Mouse (Mus musculus) cerebellum, postnatal 14 days (tissue): ENCODE results near the gene Gnrhr.

Experiments used
- DNase-seq, 2 experiments: peaks; one replicate each; pipeline ENCODE4 v3.0.0; 2021; ENCODE audit warnings: mixed read lengths in 2 of 2

Gnrhr gene

GRCm38 (mm10) chr5:86197801-86198200 lies at the start of gene Gnrhr:
TSS of gene Gnrhr (minus strand) at chr5:86197901.
- no peak for DNase-seq

DNA sequence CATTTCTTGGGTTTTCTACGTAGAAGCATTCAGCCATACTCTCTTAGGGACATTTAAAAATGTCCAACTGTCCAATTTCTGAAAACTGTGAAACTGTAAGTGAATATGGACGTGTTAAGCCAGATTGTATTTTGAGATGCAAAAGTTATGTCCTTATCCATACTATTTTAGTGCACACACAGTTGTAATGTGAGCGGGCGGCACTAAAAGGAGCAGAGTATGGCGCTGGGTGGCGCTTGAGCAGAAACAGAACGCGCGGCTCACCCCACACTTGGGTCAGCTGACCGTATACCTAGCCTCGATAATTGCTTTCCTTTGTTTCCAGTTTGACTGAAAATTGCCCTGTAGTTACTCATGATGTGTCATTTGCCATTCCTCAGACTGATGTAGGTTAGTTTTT lies 48.9 kb upstream of the Gnrhr start:
- no peak for DNase-seq

- no peak for DNase-seq
Observed at GRCm38 (mm10) chr5:86244880-86245279, 47.2 kb upstream of the Gnrhr start.

GRCm38 (mm10) chr5:86244275-86244674 lies 46.6 kb upstream of the Gnrhr start:
- DNase-seq, result no peak

- DNase-seq, result no peak
Observed at GRCm38 (mm10) chr5:86227156-86227853, 29.6 kb upstream of the Gnrhr start.

- DNase-seq, result peak in 1 of 2 experiments; percentile 58
Observed at GRCm38 (mm10) chr5:86191356-86191755, 6.3 kb downstream of the Gnrhr start.

DNA sequence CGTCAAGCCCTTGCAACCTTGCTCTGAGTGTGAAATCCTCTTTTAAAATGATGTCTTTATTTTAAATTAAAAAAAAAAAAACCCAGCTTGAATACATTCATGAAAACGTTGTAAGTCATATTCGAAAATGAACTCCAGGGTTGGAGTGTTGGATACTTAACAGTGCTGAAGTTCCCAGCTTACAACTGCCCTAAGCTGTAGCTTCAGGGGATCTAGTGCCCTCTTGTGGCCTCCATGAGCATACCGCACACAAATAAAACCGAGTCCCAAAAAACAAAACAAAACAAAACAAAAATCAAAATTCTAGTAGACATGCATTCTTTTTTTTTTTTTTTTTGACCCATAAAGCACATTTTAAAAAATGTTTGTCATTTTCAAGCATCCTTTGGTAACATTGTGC lies 6.9 kb downstream of the Gnrhr start:
- peak; percentile 60 for DNase-seq

DNA sequence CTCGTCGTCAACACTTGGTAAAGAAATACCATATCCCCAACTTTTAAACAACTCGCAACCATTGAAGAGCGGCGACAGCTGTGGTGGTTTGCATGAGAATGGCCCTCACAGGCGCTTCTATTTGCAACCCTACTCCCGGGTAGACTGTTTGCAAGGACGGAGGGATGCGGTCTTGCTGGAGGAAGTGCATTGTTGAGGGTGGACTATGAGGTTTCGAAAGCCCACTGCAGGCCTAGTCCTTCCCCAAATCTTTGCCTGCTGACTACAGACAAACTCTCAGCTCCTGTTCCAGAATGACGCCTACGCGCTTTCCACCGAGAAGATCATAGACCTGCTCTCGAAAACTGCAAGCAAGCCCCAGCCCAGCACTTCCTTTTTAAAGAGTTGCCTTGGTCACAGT lies 7.4 kb downstream of the Gnrhr start:
- no peak for DNase-seq

GRCm38 (mm10) chr5:86187441-86187840 lies 10.3 kb downstream of the Gnrhr start:
- no peak for DNase-seq

DNA sequence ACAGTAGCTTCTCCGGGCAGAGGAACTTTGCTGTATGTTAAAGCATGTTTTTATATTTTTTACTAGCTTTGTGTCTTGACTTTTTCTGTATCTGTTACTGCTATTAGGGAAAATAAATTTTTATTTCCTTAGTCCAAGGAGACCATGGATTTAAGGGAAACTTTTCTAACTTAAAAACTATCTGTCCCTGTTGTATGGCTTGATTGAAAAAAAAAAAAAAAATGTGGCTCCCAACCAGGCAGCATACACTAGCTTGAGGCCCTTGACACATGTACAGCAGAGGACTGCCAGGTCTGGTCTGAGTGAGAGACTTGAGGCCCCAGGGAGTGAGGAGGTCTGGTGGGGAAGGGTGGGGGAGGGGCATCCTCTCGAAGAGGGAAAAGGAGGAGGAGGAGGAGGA lies 23.9 kb downstream of the Gnrhr start:
- peak in 1 of 2 experiments; percentile 21 for DNase-seq

DNA sequence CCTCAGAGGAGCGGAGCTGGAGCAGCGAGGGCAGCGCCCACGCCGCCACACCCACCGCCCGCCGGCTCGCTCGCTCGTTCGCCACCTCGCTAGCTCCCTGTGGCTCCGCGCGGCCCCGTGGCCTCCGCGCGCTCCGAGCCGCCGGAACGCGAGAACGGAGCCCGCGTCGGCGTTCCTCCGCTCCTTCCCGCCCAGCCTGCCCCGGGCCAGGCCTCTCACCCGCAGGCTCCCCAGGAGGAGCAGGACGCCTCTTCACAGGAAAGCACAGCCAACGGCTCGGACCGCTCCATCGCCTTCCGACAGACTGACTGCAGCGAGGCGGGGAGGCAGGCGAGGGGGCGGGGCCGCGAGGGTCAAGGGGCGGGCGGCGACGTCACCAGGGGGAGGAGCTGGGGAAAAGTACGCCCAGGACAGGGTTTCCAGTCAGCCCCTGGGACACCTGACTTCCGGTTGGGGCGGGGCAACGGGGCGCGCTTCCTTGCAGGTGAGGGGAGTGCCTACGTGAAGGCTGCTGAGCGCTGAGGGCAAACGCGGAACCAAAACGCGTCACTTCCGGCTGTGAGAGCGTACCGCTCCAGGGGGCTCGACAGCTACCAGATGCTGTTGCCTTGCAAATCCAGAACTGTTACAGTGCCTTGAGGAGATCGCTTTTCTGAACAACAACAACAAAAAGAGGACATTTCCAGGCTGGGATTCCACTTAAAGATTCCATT lies 25.1 kb downstream of the Gnrhr start, which contains the start of gene Uba6:
Gene Uba6 (minus strand): TSS at position 355 of the 713 bp plus-strand sequence.
- peak; percentile 100 for DNase-seq

DNA sequence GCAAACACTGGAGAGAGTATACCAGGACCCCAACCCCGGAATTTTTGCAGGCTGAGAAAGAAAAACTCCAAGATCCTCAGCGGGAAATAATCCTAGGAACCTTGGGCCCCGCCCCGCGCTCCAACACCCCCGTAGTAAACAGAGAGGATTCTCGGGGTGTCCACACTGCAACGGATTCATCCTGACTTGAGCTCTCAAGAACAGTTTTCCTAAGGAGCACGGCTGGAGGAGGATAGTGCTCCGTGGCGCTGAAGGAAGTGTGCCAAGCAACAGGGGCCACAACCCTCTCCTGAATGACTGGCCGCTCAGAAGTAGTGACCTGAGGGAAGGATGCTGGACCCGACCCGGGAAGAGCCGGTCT lies 25.6 kb downstream of the Gnrhr start:
- DNase-seq, result no peak
